Mouse (Mus musculus) neural tube, embryonic 12.5 days (tissue): ENCODE data around the gene Hsd17b6. TPM values are rescaled to one million over a fixed set of nuclear protein-coding genes. Genes with fewer than 3 reads are reported as not detected.
A peak's percentile ranks its signal among the peaks of the same experiment; 100 is the strongest.

Source experiments
- ATAC-seq: fragments of 200-750 bp; cut with Nextera tagmentation; 2 replicates; pipeline ENCODE4 v1.8.0; 2017; ENCODE audit warnings: low read depth, mild to moderate bottlenecking, moderate TSS enrichment, moderate library complexity; ENCODE audit not compliant: low FRiP score
- H3K27ac ChIP-seq: fragments of 300-500 bp; sonication (generic); 2 replicates; pipeline ENCODE4 v1.5.1; 2016
- H3K27me3 ChIP-seq: fragments of 300-500 bp; sonication (generic); replicated peaks from 2 replicates; pipeline ENCODE4 v1.6.1; 2016; ENCODE audit warnings: mild to moderate bottlenecking
- H3K36me3 ChIP-seq: fragments of 300-500 bp; sonication (generic); 2 replicates; pipeline ENCODE4 v1.6.1; 2016; ENCODE audit warnings: mild to moderate bottlenecking
- H3K4me1 ChIP-seq: fragments of 300-500 bp; sonication (generic); 2 replicates; pipeline ENCODE4 v1.6.1; 2016
- H3K4me2 ChIP-seq: fragments of 300-500 bp; sonication (generic); replicated peaks from 2 replicates; pipeline ENCODE4 v1.6.1; 2016; ENCODE audit warnings: mild to moderate bottlenecking
- H3K4me3 ChIP-seq: fragments of 300-500 bp; sonication (generic); 2 replicates; pipeline ENCODE4 v1.5.1; 2016
- H3K9ac ChIP-seq: fragments of 300-500 bp; sonication (generic); 2 replicates; pipeline ENCODE4 v1.6.1; 2016; ENCODE audit warnings: mild to moderate bottlenecking
- H3K9me3 ChIP-seq: fragments of 300-500 bp; sonication (generic); 2 replicates; pipeline ENCODE4 v1.6.1; 2016; ENCODE audit warnings: mild to moderate bottlenecking
- WGBS: fragments of 180-500 bp; shearing (Covaris S2); methylation state at CpG from one replicate; pipeline ENCODE4 v1.1.7; 2016; 5-methylcytosine and 5-hydroxymethylcytosine counted together
- polyA plus RNA-seq: library from polyadenylated mRNA; unstranded; fragments of >200 nt; fragmentation: Nextera tagmentation; extraction: Ambion mirVana; gene quantifications from 2 replicates; pipeline ENCODE4 v1.2.1, GENCODE M21; 2016

The Hsd17b6 gene
- polyA plus RNA-seq, 1 experiment from 2014 or later: not detected

DNA sequence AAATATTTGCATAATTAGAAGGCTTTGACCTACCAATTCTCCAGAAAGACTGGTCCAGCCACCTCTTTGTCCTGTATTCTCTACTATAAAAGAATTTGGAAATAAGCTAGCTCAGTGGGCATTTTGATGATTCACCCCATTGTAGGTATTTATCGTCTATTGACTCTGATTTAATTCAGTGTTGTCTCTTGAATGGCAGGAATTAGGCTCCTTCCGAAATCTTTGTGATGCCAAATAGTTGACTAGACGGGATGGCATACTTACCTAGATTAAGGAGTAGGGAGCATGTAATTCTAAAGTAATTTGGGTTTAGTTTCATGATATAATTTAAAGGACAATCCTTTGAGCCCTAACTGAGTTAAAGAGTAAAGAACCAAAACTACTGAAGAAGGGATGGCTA, 30.5 kb upstream of the Hsd17b6 start:
- Histone ChIP-seq H3K4me2 (peak overlapping the region; percentile 36; the same call in 1 of the 2 replicates), H3K4me3 (no peak overlapping the region), H3K27me3 (no peaks in the 10 kb centered on the region), H3K27ac (no peak overlapping the region), H3K36me3 (peaks cover 42% of the 10 kb centered on the region), H3K9ac (no peak overlapping the region), H3K4me1 (peaks cover 36% of the 10 kb centered on the region), H3K9me3 (no peaks in the 10 kb centered on the region)
- no peak for ATAC-seq
- WGBS: 81% methylated on average over 3 of the region's 3 CpGs

DNA sequence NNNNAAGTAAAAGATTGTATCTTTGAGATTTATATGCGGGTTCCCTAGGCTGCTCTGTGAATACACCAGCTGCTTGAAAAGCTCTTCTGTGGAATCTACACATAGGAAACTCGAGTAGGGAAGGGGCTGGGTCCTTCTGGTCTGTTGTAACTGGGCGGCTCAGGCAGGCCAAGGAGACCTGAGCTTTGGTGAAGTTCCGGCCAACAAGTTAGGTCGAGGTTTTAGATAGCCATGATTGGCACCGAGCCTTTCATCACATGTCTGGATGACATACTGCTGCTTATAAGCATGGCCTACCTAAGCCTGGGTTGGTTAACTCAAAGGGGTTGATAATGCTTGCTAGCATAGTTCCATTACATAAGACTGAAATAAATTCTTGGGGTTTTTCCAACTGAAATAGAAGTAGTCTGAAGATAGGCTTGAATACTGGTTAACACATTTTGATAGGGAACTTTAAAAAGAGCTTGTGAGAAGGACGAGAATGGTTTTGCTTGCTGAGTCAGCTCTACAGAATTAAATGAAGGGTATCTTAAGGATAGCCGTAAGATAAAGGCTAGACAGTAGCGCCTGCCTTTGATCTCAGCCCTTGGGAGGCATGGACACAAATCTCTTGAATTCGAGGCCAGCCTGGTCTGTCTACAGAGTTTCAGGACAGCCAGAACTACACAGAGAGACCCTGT, 29.5 kb upstream of the Hsd17b6 start:
- Histone ChIP-seq H3K27ac (no peak overlapping the region), H3K4me1 (peaks cover 36% of the 10 kb centered on the region), H3K27me3 (no peaks in the 10 kb centered on the region), H3K36me3 (peaks cover 39% of the 10 kb centered on the region), H3K9ac (peak overlapping the region; percentile 95), H3K4me2 (peak overlapping the region; percentile 95), H3K4me3 (peak overlapping the region; percentile 94), H3K9me3 (no peaks in the 10 kb centered on the region)
- WGBS: 5% methylated on average over 10 of the region's 10 CpGs
- ATAC-seq: no peak

DNA sequence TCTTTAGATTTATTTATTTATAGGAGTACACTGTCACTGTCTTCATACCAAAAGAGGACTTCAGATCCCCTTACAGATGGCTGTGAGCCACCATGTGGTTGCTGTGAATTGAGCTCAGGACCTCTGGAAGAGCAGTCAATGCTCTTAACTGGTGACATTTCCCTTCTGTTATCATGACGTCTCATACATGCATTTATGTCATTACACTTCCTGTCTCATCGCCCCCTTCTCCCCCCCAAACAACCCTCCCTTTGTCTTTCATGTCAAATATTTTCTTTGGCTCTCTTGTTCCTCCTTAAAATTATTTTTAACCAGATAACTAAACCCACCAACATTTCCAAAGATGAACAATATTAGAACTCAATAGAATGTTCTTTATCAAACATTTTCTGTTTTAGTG, 23.4 kb upstream of the Hsd17b6 start:
- no peak for ATAC-seq
- peaks cover 41% of the 10 kb centered on the region for H3K36me3 ChIP-seq
- 86% methylated on average over 2 of the region's 2 CpGs for WGBS

DNA sequence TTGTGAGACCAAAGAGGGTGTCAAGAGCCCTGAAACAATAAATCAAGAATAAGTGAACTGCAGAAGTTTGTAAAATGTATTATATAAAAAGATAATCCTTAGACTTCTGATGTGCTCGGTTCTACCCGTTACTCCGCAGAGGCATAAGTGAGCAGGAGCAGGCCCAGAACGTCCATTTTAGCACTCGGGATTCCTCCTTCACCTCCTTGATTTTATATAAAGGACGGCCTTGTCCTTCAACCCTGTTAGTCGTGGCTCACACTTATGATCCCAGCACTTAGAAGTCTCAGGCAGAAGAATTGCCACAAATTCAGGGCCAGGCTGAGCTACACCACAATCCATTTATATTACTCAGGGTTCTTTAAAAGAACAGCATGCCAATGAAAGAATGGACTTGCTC, 22.5 kb upstream of the Hsd17b6 start:
- H3K4me2 ChIP-seq: no peak overlapping the region
- peaks cover 47% of the 10 kb centered on the region for H3K36me3 ChIP-seq
- no peaks in the 10 kb centered on the region for H3K9me3 ChIP-seq
- H3K4me3 ChIP-seq: no peak overlapping the region
- no peak overlapping the region for H3K27ac ChIP-seq
- ATAC-seq: no peak
- no peaks in the 10 kb centered on the region for H3K27me3 ChIP-seq
- H3K9ac ChIP-seq: no peak overlapping the region
- peaks cover 4% of the 10 kb centered on the region; the same call in 1 of the 2 replicates for H3K4me1 ChIP-seq
- WGBS: 92% methylated on average over 7 of the region's 7 CpGs

More for the DNA sequence above, 23.4 kb upstream of the Hsd17b6 start:
- no peaks in the 10 kb centered on the region for H3K9me3 ChIP-seq
- no peak overlapping the region for H3K4me2 ChIP-seq
- no peak overlapping the region for H3K4me3 ChIP-seq
- peaks cover 5% of the 10 kb centered on the region; the same call in 1 of the 2 replicates for H3K4me1 ChIP-seq
- H3K27ac ChIP-seq: no peak overlapping the region
- no peaks in the 10 kb centered on the region for H3K27me3 ChIP-seq
- H3K9ac ChIP-seq: no peak overlapping the region

DNA sequence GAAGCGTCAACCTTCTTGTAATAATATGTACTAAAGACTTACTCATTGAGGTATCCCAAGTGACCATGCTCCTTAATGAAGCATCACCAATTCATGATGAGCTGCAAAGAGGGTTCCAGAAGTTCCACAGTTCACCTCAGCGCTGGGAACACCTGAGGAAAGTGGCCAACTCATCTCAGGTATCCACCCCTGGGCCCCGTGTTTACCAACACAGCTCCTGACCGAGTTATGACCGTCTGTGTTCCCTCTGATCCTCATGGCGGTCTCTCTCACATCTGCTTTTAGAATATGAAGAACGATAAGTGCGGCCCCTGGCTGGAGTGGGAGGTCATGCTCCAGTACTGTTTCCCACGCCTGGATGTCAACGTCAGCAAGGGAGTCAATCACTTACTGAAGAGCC, 16.1 kb upstream of the Hsd17b6 start:
- ATAC-seq: no peak
- WGBS: 94% methylated on average over 10 of the region's 10 CpGs
- H3K4me3 ChIP-seq: no peak overlapping the region
- no peaks in the 10 kb centered on the region for H3K27me3 ChIP-seq
- H3K9ac ChIP-seq: no peak overlapping the region
- H3K27ac ChIP-seq: no peak overlapping the region
- no peaks in the 10 kb centered on the region for H3K4me1 ChIP-seq
- no peak overlapping the region for H3K4me2 ChIP-seq
- H3K9me3 ChIP-seq: no peaks in the 10 kb centered on the region
- peaks cover 59% of the 10 kb centered on the region for H3K36me3 ChIP-seq

DNA sequence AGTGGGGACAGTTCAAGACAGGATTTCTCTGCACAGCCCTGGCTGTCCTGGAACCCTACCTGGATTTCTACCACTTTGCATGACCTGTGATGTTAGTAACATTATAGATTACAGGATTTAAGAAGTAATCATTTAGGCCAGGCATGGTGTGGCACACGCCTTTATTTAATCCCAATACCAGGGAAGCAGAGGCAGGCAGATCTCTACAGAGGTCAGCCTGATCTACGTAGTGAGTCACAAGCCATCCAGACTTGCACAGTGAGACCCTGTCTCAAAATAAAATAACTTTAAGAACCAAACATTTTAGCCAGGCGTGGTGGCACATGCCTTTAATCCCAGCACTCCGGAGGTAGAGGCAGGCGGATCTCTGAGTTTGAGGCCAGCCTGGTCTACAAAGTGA, 14.8 kb upstream of the Hsd17b6 start:
- H3K4me3 ChIP-seq: no peak overlapping the region
- no peak overlapping the region for H3K4me2 ChIP-seq
- H3K9me3 ChIP-seq: no peaks in the 10 kb centered on the region
- no peaks in the 10 kb centered on the region for H3K4me1 ChIP-seq
- no peaks in the 10 kb centered on the region for H3K27me3 ChIP-seq
- WGBS: 96% methylated on average over 5 of the region's 5 CpGs
- no peak overlapping the region for H3K9ac ChIP-seq
- peaks cover 59% of the 10 kb centered on the region for H3K36me3 ChIP-seq
- H3K27ac ChIP-seq: no peak overlapping the region
- no peak for ATAC-seq

DNA sequence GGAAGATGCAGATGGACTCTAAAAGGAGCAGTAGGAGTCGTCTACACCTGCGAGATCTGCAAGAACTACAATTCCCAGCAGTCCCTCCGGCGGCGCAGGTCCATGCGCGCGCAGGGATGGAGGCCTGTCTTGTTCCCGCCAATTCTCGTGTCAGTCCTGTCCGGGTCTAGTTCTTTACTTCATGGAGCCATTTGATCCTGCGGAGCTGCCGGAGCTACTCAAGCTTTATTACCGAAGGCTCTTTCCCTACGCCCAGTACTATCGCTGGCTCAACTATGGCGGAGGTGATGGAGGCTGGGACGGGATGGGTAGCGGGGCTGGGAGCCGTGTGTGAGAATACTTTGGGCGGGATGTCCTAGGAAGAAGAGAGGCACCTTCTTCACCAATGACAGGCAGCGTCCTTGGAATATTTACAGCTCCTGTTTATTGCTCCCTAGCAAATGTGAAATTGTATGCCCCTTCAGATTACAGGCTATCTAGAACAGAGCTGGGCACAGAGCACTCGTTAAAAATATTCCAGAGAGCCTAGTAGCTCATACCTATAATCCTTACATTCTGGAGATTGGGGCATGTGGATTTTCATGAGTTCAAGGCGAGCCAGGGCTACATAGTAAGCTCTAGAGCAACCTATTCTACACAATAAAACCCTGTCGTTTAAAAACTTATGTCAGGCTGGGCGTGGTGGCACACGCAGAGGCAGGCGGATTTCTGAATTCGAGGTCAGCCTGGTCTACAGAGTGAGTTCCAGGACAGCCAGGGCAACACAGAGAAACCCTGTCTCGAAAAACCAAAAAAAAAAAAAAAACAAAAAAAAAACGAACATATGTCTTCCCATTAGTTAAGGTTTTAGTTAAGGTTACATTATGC, 7.9 kb upstream of the Hsd17b6 start, which contains the start of gene Prim1:
Gene Prim1 (plus strand): TSS at position 101 of the 867 bp plus-strand sequence.
- no peak within 1 kb of the TSS for H3K27ac ChIP-seq

DNA sequence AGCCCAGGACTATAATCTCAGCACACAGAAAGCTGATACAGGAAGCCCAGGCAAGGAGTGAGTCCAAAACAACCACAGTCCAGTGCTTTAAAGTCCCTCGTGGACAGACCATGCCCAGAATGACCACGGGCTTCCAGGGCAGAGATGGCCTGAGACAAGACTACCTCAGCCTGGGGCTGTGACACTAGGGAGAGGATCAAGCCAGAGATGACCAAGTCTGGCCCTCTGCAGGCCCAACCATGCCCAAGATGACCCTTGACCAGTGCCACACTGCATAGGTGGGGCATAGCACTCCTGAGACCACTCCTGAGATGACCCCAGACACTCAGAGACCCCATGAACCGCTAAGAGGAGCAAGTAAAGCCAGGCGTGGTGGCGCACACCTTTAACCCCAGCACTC, 2.3 kb upstream of the Hsd17b6 start:
- no peaks in the 10 kb centered on the region for H3K4me1 ChIP-seq
- no peak overlapping the region for H3K4me3 ChIP-seq
- ATAC-seq: no peak
- no peak overlapping the region for H3K27ac ChIP-seq
- H3K36me3 ChIP-seq: no peaks in the 10 kb centered on the region
- no peaks in the 10 kb centered on the region for H3K9me3 ChIP-seq
- no peaks in the 10 kb centered on the region for H3K27me3 ChIP-seq
- H3K4me2 ChIP-seq: no peak overlapping the region
- H3K9ac ChIP-seq: no peak overlapping the region
- 84% methylated on average over 5 of the region's 5 CpGs for WGBS

More for the DNA sequence above, 7.9 kb upstream of the Hsd17b6 start, which contains the start of gene Prim1:
- 6% methylated on average over 31 of the region's 31 CpGs for WGBS
- Histone ChIP-seq H3K9me3 (no peaks in the 10 kb centered on the region), H3K36me3 (peaks cover 10% of the 10 kb centered on the region; the same call in 1 of the 2 replicates), H3K4me3 (peak within 1 kb of the TSS; percentile 45), H3K4me1 (0 out of 2 replicates have a peak, but pooled peaks cover 2% of the 10 kb centered on the region), H3K4me2 (peak within 1 kb of the TSS; percentile 74), H3K9ac (peak within 1 kb of the TSS; percentile 44), H3K27me3 (no peaks in the 10 kb centered on the region)
- peak; percentile 88 for ATAC-seq

- H3K27me3 ChIP-seq: no peaks in the 10 kb centered on the region
- no peak overlapping the region for H3K4me2 ChIP-seq
- no peak overlapping the region for H3K9ac ChIP-seq
- H3K4me3 ChIP-seq: no peak overlapping the region
- no peak overlapping the region for H3K27ac ChIP-seq
- H3K9me3 ChIP-seq: no peaks in the 10 kb centered on the region
- ATAC-seq: peak; percentile 74; the same call in 1 of the 2 replicates
- 7% methylated on average over 4 of the region's 4 CpGs for WGBS
- no peaks in the 10 kb centered on the region for H3K4me1 ChIP-seq
- H3K36me3 ChIP-seq: no peaks in the 10 kb centered on the region
These were observed 937 bp upstream of the Hsd17b6 start for GRCm38 (mm10) chr10:128008207-128008889.

- H3K4me2 ChIP-seq: no peak overlapping the region
- no peak overlapping the region for H3K27ac ChIP-seq
- no peaks in the 10 kb centered on the region for H3K27me3 ChIP-seq
- H3K36me3 ChIP-seq: no peaks in the 10 kb centered on the region
- H3K9me3 ChIP-seq: no peaks in the 10 kb centered on the region
- H3K4me1 ChIP-seq: no peaks in the 10 kb centered on the region
- ATAC-seq: no peak
- no peak overlapping the region for H3K9ac ChIP-seq
- no peak overlapping the region for H3K4me3 ChIP-seq
- WGBS: 91% methylated on average over 8 of the region's 8 CpGs
These were observed 1.9 kb downstream of the Hsd17b6 start for GRCm38 (mm10) chr10:128005479-128005878.

GRCm38 (mm10) chr10:128004918-128005317, 2.5 kb downstream of the Hsd17b6 start:
- Histone ChIP-seq H3K36me3 (no peaks in the 10 kb centered on the region), H3K4me1 (no peaks in the 10 kb centered on the region), H3K27me3 (no peaks in the 10 kb centered on the region), H3K9me3 (no peaks in the 10 kb centered on the region), H3K4me2 (no peak overlapping the region), H3K9ac (no peak overlapping the region), H3K27ac (no peak overlapping the region), H3K4me3 (no peak overlapping the region)
- WGBS: 90% methylated on average over 10 of the region's 10 CpGs
- no peak for ATAC-seq

DNA sequence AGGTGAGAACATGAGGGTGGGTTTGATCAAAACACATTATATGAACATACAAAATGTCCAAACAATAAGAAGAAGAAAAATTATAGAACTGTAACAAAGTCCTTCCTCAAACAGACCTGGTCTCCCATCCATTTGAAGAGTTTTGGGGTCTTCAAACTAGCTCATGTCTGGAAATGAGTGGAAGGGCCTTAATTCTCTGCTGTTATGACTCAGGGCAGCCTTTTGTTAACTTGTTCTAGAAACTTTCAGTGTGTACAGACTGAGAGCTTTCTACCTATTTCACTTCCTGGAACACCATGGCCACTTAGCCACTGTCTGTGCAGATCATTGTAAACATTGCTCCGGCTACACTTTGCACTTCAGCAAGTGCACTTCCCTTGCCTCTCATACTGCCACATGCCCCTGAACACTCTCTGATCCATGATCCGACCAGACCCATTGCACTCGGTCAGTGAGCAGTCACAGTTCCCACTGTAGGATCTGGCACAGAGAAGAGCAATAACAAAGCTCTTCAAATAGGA, 4.1 kb downstream of the Hsd17b6 start:
- Histone ChIP-seq H3K9ac (no peak overlapping the region), H3K4me3 (no peak overlapping the region), H3K4me1 (no peaks in the 10 kb centered on the region), H3K9me3 (no peaks in the 10 kb centered on the region), H3K4me2 (no peak overlapping the region), H3K27me3 (no peaks in the 10 kb centered on the region), H3K36me3 (no peaks in the 10 kb centered on the region), H3K27ac (no peak overlapping the region)
- 86% methylated on average over 3 of the region's 3 CpGs for WGBS
- no peak for ATAC-seq
